Mouse (Mus musculus) stomach, postnatal 0 days (tissue): ENCODE measurements around the gene Depp1. TPM values are rescaled to one million over a fixed set of nuclear protein-coding genes. Genes with fewer than 3 reads are reported as not detected.

ENCODE experiments used
- ATAC-seq: fragments of 200-750 bp; cut with Nextera tagmentation; 2 replicates; pipeline ENCODE4 v1.8.0; 2017; ENCODE audit not compliant: low FRiP score, low TSS enrichment
- DNase-seq: peaks from one replicate; pipeline ENCODE4 v3.0.0-alpha.2; 2016; ENCODE audit warnings: low spot score
- H3K27ac ChIP-seq: fragments of 300-500 bp; sonication (generic); replicated peaks from 2 replicates; pipeline ENCODE4 v1.5.1; 2014; ENCODE audit warnings: mild to moderate bottlenecking, control low read depth
- H3K27me3 ChIP-seq: fragments of 300-500 bp; sonication (generic); 2 replicates; pipeline ENCODE4 v1.6.1; 2014; ENCODE audit warnings: low read length; ENCODE audit not compliant: control insufficient read depth, insufficient read depth
- H3K36me3 ChIP-seq: fragments of 300-500 bp; sonication (generic); 2 replicates; pipeline ENCODE4 v1.6.1; 2014; ENCODE audit warnings: low read length, mixed read lengths; ENCODE audit not compliant: control insufficient read depth, insufficient read depth
- H3K4me1 ChIP-seq: fragments of 300-500 bp; sonication (generic); replicated peaks from 2 replicates; pipeline ENCODE4 v1.6.1; 2014; ENCODE audit warnings: antibody characterized with exemption; ENCODE audit not compliant: control insufficient read depth, insufficient read depth
- H3K4me2 ChIP-seq: fragments of 300-500 bp; sonication (generic); replicated peaks from 2 replicates; pipeline ENCODE4 v1.6.1; 2014; ENCODE audit warnings: low read depth, mild to moderate bottlenecking, control low read depth, moderate library complexity
- H3K4me3 ChIP-seq: fragments of 300-500 bp; sonication (generic); 2 replicates; pipeline ENCODE4 v1.5.1; 2014; ENCODE audit warnings: low read depth, low read length, control low read depth
- H3K9ac ChIP-seq: fragments of 300-500 bp; sonication (generic); 2 replicates; pipeline ENCODE4 v1.6.1; 2014; ENCODE audit warnings: mild to moderate bottlenecking, low read length, control low read depth, mixed read lengths
- H3K9me3 ChIP-seq: fragments of 300-500 bp; sonication (generic); 2 replicates; pipeline ENCODE4 v1.6.1; 2016; ENCODE audit warnings: low read length; ENCODE audit not compliant: control insufficient read depth
- CTCF ChIP-seq: IDR thresholded peaks from 2 replicates; pipeline ENCODE4 v1.5.1; 2016; ENCODE audit warnings: antibody characterized with exemption, low read depth, mild to moderate bottlenecking, moderate library complexity
- EP300 ChIP-seq: optimal IDR thresholded peaks from 2 replicates; pipeline ENCODE3; 2016; ENCODE audit warnings: antibody characterized with exemption
- WGBS: fragments of 180-500 bp; shearing (Covaris S2); extraction: QIAGEN DNeasy Blood & Tissue Kit; methylation state at CpG from one replicate; pipeline ENCODE4 v1.1.7; 2014; 5-methylcytosine and 5-hydroxymethylcytosine counted together
- polyA plus RNA-seq: library from polyadenylated mRNA; unstranded; fragments of >200 nt; fragmentation: Nextera tagmentation; extraction: Ambion mirVana; gene quantifications from 2 replicates; pipeline ENCODE4 v1.2.1, GENCODE M21; 2015

Gene Depp1
- polyA plus RNA-seq, 1 experiment from 2014 or later, result 37.0 TPM

- peak overlapping the region; percentile 12; the same call in 1 of the 2 replicates for H3K4me2 ChIP-seq
- no peak overlapping the region for H3K27ac ChIP-seq
- H3K9ac ChIP-seq, result no peak overlapping the region
- no peak for DNase-seq
- no peaks in the 10 kb centered on the region for H3K9me3 ChIP-seq
- WGBS, result 79% methylated on average over 5 of the region's 5 CpGs
- H3K36me3 ChIP-seq, result no peaks in the 10 kb centered on the region
- TF ChIP-seq EP300 (no peak), CTCF (no peak)
- no peak overlapping the region for H3K4me3 ChIP-seq
- no peaks in the 10 kb centered on the region; the same call in 1 of the 2 replicates for H3K4me1 ChIP-seq
- ATAC-seq, result no peak
- H3K27me3 ChIP-seq, result no peaks in the 10 kb centered on the region
These were observed 21.9 kb downstream of the Depp1 start for GRCm38 (mm10) chr6:116672349-116672748.

- Histone ChIP-seq H3K27ac (peak within 1 kb of the TSS; percentile 78), H3K27me3 (no peaks in the 10 kb centered on the region), H3K4me3 (peak within 1 kb of the TSS; percentile 48), H3K4me2 (peak within 1 kb of the TSS; percentile 84), H3K9me3 (no peaks in the 10 kb centered on the region), H3K4me1 (no peaks in the 10 kb centered on the region; the same call in 1 of the 2 replicates), H3K36me3 (no peaks in the 10 kb centered on the region), H3K9ac (peak within 1 kb of the TSS; percentile 51)
- ATAC-seq, result peak; percentile 90
- TF ChIP-seq CTCF (no peak), EP300 (no peak)
- under 1% methylated on average over 44 of the region's 44 CpGs for WGBS
- DNase-seq, result peak; percentile 92
These were observed 23.3 kb downstream of the Depp1 start, which contains the start of gene Rassf4 for GRCm38 (mm10) chr6:116673471-116674282. TSS of gene Rassf4 (minus strand) at chr6:116673952.

GRCm38 (mm10) chr6:116674283-116674886, 24.0 kb downstream of the Depp1 start:
- no peaks in the 10 kb centered on the region for H3K9me3 ChIP-seq

DNA sequence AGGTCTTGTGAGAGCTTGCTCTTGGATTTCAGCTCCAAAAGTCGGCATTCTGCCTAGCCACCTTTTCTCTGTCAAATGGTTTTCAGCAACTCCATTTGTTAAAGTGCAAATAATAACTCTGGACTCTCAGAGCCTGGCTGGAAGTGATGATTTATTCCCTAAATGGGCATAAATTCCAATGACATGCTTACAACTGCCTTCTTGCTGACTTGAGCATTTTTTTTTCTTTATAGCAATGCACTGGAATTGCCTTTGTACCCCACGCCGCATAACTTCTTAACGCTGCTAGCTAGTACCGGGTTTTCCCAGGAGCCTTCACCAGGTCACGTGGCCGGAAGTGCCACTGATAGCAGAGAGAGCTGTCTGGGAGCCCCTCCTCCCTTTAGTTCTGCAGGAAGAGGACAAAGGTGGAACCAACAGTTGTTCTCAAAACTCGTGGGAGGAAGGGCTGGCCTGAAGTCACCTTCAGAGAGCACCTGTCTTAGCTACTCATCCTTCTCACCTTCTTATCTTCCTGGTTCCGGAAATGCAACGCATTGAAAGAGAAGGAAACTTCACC, 26.0 kb downstream of the Depp1 start:
- H3K4me1 ChIP-seq, result no peaks in the 10 kb centered on the region
- no peak overlapping the region for H3K27ac ChIP-seq
- 39% methylated on average over 10 of the region's 10 CpGs for WGBS
- no peak for DNase-seq
- no peak overlapping the region for H3K4me2 ChIP-seq
- H3K4me3 ChIP-seq, result no peak overlapping the region
- no peak for ATAC-seq
- H3K36me3 ChIP-seq, result no peaks in the 10 kb centered on the region
- no peaks in the 10 kb centered on the region for H3K27me3 ChIP-seq
- no peak for TF ChIP-seq CTCF
- no peak overlapping the region for H3K9ac ChIP-seq
- H3K9me3 ChIP-seq, result no peaks in the 10 kb centered on the region

More at GRCm38 (mm10) chr6:116674283-116674886, 24.0 kb downstream of the Depp1 start:
- H3K9ac ChIP-seq, result peak overlapping the region; percentile 51
- peak overlapping the region; percentile 48 for H3K4me3 ChIP-seq
- 27% methylated on average over 16 of the region's 16 CpGs for WGBS
- TF ChIP-seq EP300 (no peak), CTCF (no peak)
- H3K4me1 ChIP-seq, result no peaks in the 10 kb centered on the region; the same call in 1 of the 2 replicates
- no peak for ATAC-seq
- H3K4me2 ChIP-seq, result peak overlapping the region; percentile 84
- DNase-seq, result peak; percentile 40
- no peaks in the 10 kb centered on the region for H3K27me3 ChIP-seq
- H3K27ac ChIP-seq, result peak overlapping the region; percentile 78
- no peaks in the 10 kb centered on the region for H3K36me3 ChIP-seq

- H3K4me3 ChIP-seq, result no peak overlapping the region
These were observed 26.9 kb downstream of the Depp1 start for GRCm38 (mm10) chr6:116677321-116677720.

More at GRCm38 (mm10) chr6:116677321-116677720, 26.9 kb downstream of the Depp1 start:
- no peaks in the 10 kb centered on the region for H3K27me3 ChIP-seq
- no peak for ATAC-seq
- no peak overlapping the region for H3K9ac ChIP-seq
- H3K9me3 ChIP-seq, result no peaks in the 10 kb centered on the region
- no peaks in the 10 kb centered on the region for H3K36me3 ChIP-seq
- no peak for DNase-seq
- TF ChIP-seq EP300, result no peak
- no peak for TF ChIP-seq CTCF
- no peak overlapping the region for H3K4me2 ChIP-seq
- 0 out of 2 replicates have a peak, but pooled peaks cover 2% of the 10 kb centered on the region for H3K4me1 ChIP-seq
- 75% methylated on average over 6 of the region's 6 CpGs for WGBS
- no peak overlapping the region for H3K27ac ChIP-seq
